Mouse (Mus musculus): ENCODE results near the gene Tmub2.
"Not testable (repeated sequence)": the region's sequence is repeated elsewhere in the genome, so short reads cannot be mapped to it uniquely, and the experiment has no call there.

Tmub2 gene

DNA sequence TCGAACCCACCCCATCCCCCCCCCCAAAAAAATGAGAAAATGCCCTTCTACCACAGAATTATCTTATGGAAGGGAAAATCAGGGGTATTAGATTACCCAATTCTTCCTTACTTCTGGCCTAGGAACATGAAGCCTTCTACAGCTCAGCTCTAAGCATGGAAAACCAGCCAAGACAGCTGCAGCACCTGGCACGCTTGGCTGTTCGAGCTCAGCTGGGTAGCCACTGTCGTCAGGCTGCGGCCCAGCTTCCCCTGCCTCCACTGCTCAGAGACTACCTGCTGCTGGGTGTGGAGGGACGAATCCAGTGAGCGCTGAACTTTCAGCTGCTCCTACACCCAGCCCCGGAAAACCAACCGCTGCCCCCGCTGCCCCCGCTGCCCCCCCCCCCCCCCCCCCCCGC lies 7.0 kb upstream of the Tmub2 start:
- no peak for DNase-seq (ENCODE audit: extremely low read depth, low read depth)

DNA sequence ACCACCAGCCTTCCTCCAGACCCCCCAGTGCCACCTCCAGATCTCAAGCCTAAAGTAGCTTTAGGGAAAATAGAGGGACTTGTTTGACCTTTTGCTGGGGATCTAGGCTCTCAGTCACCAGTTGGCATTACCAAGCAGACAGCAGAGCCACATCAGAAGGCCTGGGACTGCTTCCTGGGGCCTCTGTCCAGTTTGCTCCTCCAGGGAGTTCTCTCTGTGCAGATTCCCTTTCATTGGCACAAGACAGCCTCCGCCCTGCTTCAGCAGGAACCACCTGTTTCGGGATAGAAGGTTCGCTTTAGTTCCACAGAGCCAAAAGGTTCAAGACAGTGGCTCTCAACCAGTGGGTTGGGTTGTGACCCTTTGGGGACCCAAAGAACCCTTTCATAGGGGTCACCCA lies 5.1 kb upstream of the Tmub2 start:
- DNase-seq (ENCODE audit: extremely low read depth, low read depth): no peak

DNA sequence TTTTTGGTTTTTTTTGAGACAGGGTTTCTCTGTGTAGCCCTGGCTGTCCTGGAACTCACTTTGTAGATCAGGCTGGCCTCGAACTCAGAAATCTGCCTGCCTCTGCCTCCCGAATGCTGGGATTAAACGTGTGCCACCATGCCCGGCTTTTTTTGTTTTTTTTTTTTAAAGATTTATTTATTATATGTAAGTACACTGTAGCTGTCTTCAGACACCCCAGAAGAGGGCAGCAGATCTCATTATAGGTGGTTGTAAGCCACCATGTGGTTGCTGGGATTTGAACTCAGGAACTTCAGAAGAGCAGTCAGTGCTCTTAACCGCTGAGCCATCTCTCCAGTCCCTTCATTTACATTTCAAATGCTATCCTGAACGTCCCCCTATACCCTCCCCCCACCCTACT lies 4.5 kb upstream of the Tmub2 start:
- not testable (repeated sequence) for DNase-seq (ENCODE audit: extremely low read depth, low read depth)

DNA sequence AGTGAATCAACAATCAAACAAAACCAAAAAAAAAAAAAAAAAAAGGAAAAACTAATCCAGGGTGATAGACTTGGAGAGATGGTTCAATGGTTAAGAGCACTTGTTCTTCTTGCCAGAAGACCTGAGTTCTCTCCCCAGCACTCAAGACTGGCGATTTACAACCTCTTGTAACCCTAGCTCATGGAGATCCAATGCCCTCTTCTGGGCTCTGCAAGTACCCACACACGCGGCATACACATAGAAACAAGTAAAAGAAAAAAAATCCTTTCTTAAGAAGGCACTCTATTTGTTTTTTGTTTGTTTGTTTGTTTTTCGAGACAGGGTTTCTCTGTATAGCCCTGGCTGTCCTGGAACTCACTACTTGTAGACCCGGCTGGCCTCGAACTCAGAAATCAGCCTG lies 809 bp upstream of the Tmub2 start:
- no peak for DNase-seq (ENCODE audit: extremely low read depth, low read depth)

DNA sequence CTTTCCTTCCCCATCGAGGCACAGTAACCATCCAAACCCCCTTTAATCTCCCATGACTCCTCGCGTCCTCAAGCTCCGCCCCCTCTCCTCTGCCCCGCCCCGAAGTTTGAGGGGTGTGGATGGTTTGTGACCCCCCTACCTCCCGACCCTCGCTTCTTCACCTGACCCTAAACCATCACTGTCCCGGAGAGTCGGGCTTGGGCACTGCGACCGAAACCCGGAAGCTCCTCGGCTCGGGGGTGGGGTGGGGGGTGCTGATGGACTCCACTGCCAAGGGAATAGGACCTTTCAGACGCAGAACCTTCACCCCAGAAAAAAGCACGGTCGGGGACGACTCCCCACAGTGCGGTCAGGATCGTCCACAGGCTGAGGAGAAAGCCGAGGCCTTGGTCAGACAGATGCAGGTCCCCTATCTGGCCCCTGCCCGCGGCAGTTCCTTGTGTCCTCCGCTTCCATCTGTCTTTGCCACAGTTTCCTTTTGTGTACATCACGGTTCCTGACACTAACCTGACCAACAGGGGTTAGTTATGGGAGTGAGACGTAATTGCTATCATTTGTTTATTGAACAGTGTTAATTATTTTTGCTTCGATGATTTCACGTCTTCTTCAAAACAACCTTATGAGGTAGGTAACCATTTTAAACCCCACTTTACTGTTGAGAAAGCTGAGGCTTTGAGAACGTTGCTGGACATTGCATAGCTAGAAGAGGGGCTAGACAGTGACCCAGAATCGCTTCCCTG lies 534 bp downstream of the Tmub2 start:
- no peak for DNase-seq (ENCODE audit: extremely low read depth, low read depth)

DNA sequence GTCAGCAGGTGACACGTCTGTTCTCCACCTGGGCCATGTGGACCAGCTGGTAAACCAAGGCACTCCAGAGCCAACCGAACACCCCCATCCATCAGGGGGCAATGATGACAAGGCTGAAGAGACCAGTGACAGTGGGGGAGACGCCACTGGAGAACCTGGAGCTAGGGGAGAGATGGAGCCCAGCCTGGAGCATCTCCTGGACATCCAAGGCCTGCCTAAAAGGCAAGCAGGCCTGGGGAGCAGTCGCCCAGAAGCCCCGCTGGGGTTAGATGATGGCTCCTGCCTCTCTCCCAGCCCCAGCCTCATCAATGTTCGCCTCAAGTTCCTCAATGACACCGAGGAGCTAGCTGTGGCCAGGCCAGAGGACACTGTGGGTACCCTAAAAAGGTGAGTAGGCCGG lies 2.8 kb downstream of the Tmub2 start:
- DNase-seq (ENCODE audit: extremely low read depth, low read depth): no peak

DNA sequence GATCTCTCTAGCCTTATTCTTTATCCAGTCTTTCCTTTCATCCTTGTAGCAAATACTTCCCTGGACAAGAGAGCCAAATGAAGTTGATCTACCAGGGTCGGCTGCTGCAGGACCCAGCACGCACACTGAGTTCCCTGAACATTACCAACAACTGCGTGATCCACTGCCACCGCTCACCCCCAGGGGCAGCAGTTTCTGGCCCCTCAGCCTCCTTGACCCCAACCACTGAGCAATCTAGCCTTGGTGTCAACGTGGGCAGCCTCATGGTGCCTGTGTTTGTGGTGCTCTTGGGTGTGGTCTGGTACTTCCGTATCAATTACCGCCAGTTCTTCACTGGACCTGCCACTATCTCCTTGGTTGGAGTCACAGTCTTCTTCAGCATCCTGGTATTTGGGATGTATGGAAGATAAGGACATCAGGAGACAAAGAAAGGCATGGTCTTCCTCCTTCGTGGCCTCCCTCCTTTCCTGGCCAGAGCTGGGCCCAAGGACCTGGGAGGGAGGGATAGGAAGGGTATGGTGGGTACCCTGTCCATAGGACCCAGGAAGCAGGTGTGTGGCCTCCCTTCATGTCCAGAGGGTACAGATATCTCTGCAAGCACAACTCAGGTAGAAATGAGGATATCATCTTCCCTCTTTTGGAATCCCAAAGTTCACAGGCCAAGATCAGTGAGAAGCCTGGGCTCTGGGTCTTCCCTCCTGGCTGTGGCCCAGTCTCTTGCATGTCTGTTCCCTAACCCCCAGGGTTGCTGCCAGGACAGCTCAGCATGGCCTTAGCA lies 3.5 kb downstream of the Tmub2 start:
- no peak for DNase-seq (ENCODE audit: extremely low read depth, low read depth)

DNA sequence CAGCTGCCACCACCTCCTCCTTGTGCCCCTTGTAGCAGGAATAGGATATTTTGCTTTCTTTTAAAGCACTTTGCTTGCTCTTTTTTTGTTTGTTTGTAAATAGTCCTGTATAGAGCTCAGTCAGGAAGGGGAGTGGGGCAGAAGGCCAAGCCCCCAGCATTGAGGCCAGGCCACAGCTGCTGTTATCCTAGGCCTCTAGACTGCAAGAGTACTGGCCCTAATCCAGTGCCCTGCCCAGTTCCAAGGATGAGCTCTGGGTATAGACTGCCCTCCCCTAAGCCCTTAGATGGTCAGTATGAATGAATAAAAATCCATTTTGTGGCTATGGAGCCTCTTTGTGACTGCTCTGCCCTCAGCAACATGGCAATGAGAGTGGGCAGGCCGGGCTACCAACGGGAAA lies 4.2 kb downstream of the Tmub2 start:
- no peak for DNase-seq (ENCODE audit: extremely low read depth, low read depth)

DNA sequence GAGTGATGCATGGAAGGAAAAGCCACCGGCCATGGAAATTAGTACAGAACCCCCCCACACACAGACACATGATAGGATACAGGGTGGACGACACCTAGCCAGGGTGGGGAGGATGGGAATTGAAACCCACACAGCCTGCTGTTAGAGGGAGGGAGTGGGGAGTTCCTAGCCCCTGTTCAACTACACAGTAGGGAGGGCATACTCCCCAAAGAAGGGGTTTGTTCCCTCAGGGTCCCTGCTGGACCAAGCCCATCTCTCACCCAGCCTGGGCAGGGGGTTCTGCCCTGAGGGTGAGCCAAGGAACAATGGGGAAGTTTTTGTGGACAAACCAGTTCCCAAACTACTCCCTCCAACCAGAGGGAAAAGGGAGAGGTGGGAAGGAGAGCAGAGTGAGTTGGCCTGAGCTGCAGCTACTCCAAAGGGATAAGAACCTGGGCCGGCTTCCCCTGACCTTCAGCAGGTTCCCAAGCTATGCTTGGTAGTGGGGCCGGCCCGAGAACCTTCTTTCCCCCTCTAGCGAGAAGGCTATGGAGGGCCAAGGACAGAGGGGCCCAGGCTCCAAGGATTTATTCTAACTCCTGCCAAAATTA lies 4.9 kb downstream of the Tmub2 start:
- no peak for DNase-seq (ENCODE audit: extremely low read depth, low read depth)

DNA sequence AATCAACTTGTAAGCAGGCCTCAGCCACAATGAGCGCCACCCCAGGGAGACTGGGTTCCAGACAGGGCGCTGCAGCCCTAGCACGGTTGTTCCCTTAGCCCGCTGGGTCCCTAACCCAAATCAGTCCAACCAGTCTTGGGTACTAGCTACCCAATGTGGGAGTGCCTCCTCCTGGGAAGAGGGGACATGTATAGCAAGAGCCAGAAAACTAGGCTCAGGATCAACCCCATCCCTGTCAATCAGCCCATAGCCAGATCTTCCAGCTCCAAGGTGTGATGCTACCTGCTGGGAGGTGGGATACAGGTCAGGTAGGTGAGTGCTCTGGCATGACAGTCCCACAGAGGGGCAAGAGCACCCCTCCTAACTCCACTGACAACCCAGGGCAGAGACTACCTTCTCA lies 5.4 kb downstream of the Tmub2 start:
- DNase-seq (ENCODE audit: extremely low read depth, low read depth): no peak

DNA sequence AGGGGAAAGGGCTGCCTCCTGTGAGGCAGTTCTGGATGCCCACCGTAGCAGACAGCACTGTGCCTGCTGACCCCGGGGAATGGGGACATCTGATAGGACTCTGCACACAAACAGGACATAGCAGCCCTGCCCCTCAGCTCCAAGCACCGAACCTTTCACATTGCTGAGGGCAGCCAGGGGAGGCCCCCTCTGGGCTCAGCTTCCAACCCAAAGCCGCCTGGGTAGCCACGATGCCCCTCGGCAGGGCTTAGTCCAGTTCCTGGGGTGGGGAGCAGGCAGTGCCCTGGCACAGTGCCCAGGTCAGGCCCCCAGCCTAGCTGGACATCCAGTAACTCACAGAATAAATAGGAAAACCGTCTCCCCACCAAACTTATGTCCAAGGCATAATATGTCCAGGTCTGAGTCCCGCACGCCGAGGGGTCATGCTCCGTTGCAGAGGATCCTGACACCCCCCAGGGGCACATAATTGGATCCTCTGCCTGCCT lies 6.4 kb downstream of the Tmub2 start:
- no peak for DNase-seq (ENCODE audit: extremely low read depth, low read depth)

DNA sequence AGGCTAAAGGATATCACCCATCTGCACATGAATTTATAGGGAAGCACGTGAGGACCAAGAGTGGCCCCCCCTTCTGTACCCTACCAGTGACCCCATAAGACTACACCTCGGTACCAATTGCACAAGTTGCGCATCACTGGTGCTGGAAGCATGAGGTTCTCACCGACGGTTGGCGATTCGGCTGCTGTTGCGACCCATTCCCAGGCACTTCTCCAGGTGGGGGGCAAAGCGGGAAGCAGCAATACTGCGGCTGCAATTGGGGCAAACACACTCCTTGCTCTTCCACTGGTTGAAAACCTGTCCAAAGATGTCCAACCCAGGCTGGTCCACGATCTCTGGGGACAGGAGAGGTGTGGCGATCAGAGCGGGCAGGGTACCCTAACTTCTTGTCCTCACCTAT lies 9.2 kb downstream of the Tmub2 start:
- DNase-seq (ENCODE audit: extremely low read depth, low read depth): no peak

DNA sequence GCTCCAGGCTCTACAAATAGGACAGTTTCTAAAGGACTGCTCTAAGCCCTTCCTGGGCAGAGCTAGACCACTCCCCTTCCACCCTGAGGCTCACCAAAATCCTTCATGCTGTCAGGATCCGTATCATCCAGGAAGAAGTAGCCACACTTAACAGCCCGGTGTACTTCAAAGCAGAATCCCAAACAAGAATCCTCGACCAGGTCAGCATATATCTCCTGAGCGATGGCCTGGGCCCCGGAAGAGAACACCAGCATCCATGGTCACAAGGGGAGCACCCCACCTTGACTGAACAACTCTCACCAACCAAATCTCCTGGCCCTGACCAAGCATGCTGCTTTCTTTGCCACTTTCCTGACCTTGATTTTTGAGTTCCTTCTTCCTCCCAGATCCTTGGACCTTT lies 9.7 kb downstream of the Tmub2 start:
- no peak for DNase-seq (ENCODE audit: extremely low read depth, low read depth)

DNA sequence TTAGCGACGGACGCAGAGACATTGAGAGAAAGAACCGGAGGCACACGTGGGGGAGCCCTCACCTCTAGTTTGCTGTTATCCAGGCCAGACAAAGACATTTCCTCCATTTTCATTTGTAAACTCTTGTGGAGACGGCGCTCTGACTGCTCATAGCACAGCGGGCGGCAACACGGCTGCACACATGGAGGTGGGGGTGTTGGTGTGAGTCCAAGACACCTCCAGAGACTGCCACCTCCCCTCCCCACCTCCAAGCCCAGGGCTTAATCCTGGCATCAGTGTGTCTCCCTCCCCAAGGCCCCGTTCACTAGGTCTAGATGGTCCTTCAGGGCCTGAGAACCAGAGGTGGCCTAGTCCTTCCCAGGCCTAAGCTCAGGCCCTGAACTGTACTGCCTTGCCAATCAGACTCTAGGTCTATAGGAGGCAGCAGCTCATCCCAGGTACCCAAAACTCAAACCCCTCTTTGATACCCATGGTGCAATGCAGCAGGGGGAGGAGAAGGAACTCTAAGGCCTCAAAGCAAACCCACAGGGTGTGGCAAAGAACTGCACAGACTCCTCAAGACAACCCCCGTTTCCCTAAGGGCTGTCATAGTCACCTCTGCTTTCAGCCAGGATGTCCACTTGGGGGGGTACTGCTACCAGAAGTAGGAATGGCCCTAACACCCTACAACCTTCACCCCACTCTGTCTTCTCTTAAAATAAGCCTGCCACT lies 10.3 kb downstream of the Tmub2 start:
- DNase-seq (ENCODE audit: extremely low read depth, low read depth): no peak

DNA sequence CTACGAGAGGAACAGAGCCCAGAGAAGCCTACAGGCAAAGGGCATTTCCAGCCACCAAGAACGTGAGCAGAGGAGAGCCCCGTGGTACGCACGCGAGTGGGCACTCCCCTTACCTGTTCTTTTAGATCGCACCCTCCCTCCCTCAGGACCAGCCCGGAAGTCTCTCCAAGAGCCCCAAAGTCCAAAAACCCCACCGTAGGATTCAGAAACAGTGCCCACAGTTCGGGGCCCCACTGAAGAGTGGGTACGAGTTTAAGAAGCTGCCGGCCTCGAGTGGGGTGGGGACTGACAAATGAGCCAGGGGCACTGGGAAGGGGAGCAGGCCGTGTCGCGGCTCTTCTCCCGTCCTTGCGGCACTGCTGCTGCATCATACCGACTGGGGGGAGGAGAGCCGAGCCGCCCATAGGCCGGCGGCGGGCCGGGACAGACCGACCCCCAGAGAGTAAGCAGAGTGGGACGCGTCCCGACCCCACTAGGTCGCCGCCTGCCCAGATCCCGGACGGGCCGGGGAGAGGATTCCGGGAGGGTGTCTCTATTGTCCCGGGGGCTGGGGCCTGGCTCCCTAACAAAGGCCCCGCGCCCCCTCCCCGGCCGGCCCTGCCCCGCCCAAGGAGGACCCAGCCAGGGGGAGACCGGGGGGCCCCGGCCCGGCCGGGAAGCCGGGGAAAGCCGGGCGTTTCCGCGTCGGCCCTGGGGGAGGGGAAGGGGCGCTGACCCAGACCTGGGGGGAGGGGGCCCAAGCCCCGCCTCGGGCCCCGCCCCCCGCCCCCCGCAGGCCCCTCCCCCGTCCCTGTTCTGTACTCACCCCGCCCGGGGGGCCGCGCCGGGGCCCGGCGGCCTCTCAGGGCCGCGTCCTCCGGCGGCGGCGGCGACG lies 11.1 kb downstream of the Tmub2 start:
- no peak for DNase-seq (ENCODE audit: extremely low read depth, low read depth)

DNA sequence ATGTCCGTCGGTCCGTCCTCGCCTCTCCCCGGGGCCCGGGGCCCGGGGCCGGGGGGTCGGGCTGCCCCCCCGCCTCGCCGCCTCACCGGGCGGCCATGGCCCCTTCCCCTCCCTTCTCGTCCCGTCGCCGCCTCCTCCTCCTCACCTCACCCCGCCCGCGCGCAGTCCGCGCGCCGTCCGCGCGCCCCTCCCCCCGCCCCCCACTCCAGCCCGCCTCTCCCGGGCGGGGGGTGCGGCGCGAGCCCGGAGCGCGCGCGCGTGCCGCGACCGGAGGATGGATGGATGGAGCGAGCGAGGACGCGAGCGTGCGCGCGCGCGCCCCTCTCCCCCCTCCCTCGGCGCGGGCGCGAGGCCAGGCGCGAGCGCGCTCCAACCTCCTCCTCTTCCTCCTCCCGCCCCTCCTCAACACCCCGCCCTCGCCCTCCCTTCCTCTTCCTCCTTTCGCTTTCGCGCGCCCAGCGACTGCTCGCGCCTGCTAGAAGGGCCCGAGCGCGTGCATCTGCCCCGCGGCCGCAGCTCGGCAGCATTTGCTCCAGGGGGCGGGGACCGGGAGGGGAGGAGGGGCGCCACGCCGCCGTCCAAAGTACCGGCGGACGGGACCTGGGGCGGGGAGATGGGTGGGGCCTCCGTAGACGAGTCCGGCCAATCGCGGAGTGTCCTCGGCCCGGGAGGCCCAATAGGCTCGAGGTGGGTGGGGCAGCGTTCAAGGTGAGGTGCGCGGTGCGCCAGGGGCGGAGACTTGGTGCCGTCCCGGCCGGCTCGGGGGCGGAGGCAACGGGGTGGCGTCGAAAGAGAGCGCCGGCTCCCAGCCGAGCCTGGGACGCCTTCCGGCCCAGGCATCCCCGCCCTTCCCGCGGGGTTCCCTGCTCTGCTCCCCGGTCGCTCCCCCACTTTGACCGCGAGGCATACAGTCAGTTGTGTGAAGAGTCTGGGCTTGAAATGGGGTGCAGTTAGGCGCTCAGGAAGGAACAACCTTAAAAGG lies 12.1 kb downstream of the Tmub2 start, which contains the start of gene Atxn7l3:
Gene Atxn7l3, minus strand, starts transcription at position 141 of the 982 bp plus-strand sequence.
- DNase-seq (ENCODE audit: extremely low read depth, low read depth): peak; percentile 93

DNA sequence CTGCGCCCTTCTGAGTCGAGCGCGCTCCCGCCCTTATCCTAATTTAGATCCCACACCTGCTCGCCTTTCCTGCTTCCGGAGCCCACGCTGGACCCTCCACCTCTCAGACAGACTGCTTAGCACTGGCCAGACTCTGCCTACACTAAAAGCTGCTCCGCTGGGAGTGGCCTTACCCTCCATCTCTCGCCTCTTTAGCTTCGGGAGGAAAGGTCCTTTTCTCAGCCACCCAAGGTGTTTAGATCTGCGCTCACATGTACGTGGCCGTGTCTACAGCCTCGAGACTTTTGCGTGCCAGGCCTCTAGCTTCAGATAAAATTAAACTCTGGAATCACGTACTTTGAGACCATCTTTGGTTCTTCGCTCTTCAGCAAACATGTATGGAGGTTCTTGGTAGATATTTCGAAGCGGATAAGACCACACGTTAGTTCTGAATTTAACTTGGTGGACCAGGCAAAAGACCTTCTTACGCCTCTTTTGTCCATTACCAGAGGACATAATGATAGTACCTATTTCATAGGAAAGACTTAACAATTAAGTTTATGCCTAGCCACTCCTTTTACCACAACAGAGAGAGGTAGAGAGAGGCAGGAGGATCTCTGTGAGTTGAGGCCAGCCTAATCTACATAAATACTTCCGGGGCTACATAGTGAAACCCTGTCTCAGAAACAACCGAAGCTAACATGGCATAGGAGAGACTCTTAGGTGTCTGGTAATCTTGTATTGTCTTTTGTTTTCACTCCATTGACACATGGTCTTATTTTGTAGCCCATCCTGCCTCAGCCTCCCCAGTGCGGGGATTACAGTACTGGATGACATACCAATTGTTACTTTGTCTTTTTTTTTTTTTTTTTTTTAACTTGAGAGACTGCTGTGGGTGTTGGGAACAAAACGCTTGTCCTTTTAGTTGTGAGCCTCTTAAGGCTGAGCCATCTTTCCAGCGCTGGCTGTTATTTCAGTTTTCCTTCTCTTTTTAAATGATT lies 13.1 kb downstream of the Tmub2 start:
- no peak for DNase-seq (ENCODE audit: extremely low read depth, low read depth)

DNA sequence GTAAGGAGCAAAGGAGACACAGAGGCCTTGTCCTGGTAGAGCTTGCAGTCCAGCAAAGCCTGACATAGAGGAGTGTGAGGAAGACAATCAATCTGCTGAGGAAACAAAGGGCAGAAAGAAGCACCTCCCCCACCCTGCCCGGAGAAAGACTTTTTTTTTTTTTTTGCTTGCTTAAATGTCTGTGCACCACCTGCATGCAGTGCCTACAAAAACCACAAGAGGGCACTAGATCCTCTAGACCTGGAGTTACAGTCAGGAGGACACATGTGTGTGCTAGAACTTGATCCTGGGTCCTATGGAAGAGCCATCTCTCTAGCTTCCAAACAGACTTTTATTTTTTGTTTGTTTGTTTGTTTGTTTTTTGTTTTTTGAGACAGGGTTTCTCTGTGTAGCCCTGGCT lies 15.1 kb downstream of the Tmub2 start:
- no peak for DNase-seq (ENCODE audit: extremely low read depth, low read depth)

Measured in MEL-GATA-1-ER (cell line).